In genomic region chr4:154981530-154981929, GRCm38 (mm10) we compare ENCODE assay signal across 9 mouse cellular contexts. TPM values are rescaled to one million over a fixed set of nuclear protein-coding genes. Genes with fewer than 3 reads are reported as not detected.
DNase-seq lines count a peak whose midpoint lies in the region; ATAC-seq and TF ChIP-seq lines count a peak whose summit lies in the region.
"Had no signal": no experiment of that assay in that cellular context is flagged by ENCODE, and none has a peak within 500 bp of the region (broad histone marks: within the 10 kb centered on the region; RNA-seq: fewer than 3 reads in every experiment).

No protein-coding gene starts in this region.

- H3K36me3 ChIP-seq in testis, adult 2 months (ENCODE audit: control insufficient read depth, insufficient read depth, low read length), result no peaks in the 10 kb centered on the region; the same call in none of the 2 replicates
- H3K36me3 ChIP-seq in liver, embryonic 13.5 days, result peaks cover 54% of the 10 kb centered on the region
- H3K36me3 ChIP-seq in neural tube, embryonic 11.5 days (ENCODE audit: control insufficient read depth, insufficient read depth, low read length), result peaks cover 23% of the 10 kb centered on the region

- peaks cover 3% of the 10 kb centered on the region for H3K4me1 ChIP-seq in testis, adult 2 months (ENCODE audit: control insufficient read depth, insufficient read depth, low read length)
- peaks cover 37% of the 10 kb centered on the region for H3K4me1 ChIP-seq in liver, embryonic 13.5 days (replicated peaks)
- peaks cover 7% of the 10 kb centered on the region; the same call in 1 of the 2 replicates for H3K4me1 ChIP-seq in neural tube, embryonic 11.5 days (ENCODE audit: control insufficient read depth, insufficient read depth, low read length)

- H3K27me3 ChIP-seq in testis, adult 2 months (ENCODE audit: control insufficient read depth, insufficient read depth, low read length), result no peaks in the 10 kb centered on the region
- 0 out of 2 replicates have a peak, but pooled peaks cover 6% of the 10 kb centered on the region for H3K27me3 ChIP-seq in liver, embryonic 13.5 days
- H3K27me3 ChIP-seq in neural tube, embryonic 11.5 days (ENCODE audit: control insufficient read depth, insufficient read depth, low read length), result peaks cover 3% of the 10 kb centered on the region; the same call in 1 of the 2 replicates

- no peak for TF ChIP-seq POLR2A in testis, adult 2 months (IDR thresholded peaks at IDR 0.05; ENCODE audit: control insufficient read depth, low read depth, low read length)

- no peak overlapping the region for H3K4me2 ChIP-seq in liver, embryonic 13.5 days
- no peak overlapping the region for H3K4me2 ChIP-seq in neural tube, embryonic 11.5 days (ENCODE audit: low read depth)

- no peak overlapping the region for H3K9ac ChIP-seq in liver, embryonic 13.5 days
- H3K9ac ChIP-seq in neural tube, embryonic 11.5 days (ENCODE audit: low read length), result no peak overlapping the region

- 38% methylated on average over 7 of the region's 7 CpGs for WGBS in liver, embryonic 13.5 days (ENCODE audit: insufficient replicate concordance)
- 60% methylated on average over 7 of the region's 7 CpGs for WGBS in neural tube, embryonic 11.5 days

- H3K9me3 ChIP-seq in liver, embryonic 13.5 days (replicated peaks), result no peaks in the 10 kb centered on the region
- H3K9me3 ChIP-seq in neural tube, embryonic 11.5 days (ENCODE audit: control insufficient read depth, low read length), result no peaks in the 10 kb centered on the region

- no peak overlapping the region for H3K27ac ChIP-seq in testis, adult 2 months (ENCODE audit: control insufficient read depth, insufficient read depth, low read depth, low read length)
- H3K27ac ChIP-seq in liver, embryonic 13.5 days, result no peak overlapping the region
- no peak overlapping the region for H3K27ac ChIP-seq in neural tube, embryonic 11.5 days (ENCODE audit: low read depth, low read length)

- no peak for DNase-seq in testis, postnatal 14 days (ENCODE audit: low spot score)
- peak; percentile 72 to 81 for DNase-seq in cerebellum, postnatal 14 days
- peak; percentile 52 for DNase-seq in gastrocnemius, postnatal 10 days
- peak; percentile 85 for DNase-seq in layer of hippocampus, adult 11-12 months (ENCODE audit: low spot score)
- peak; percentile 38 for DNase-seq in liver, embryonic 13.5 days
- DNase-seq in neural tube, embryonic 11.5 days (ENCODE audit: low spot score), result peak; percentile 77
- DNase-seq in thymus, postnatal 4 days, result peak; percentile 73

- peak; percentile 55; the same call in 1 of the 2 replicates for TF ChIP-seq CTCF in testis, adult 2 months (IDR thresholded peaks at IDR 0.05; ENCODE audit: control insufficient read depth, insufficient read depth, insufficient replicate concordance, low read depth, low read length)

- H3K4me3 ChIP-seq in testis, adult 2 months (ENCODE audit: control insufficient read depth, low read depth, low read length), result no peak overlapping the region
- H3K4me3 ChIP-seq in liver, embryonic 13.5 days (replicated peaks), result no peak overlapping the region
- no peak overlapping the region for H3K4me3 ChIP-seq in neural tube, embryonic 11.5 days (ENCODE audit: low read depth, low read length)
- H3K4me3 ChIP-seq: myocyte had no signal

- ATAC-seq in liver, embryonic 13.5 days (ENCODE audit: low read depth), result peak; percentile 48
- ATAC-seq in neural tube, embryonic 11.5 days (ENCODE audit: insufficient read depth, low FRiP score, low TSS enrichment), result 0 out of 2 replicates have a peak, but pooled peaks have one; percentile 21

RNA-seq across cellular contexts. Expression of gene Pank4, which starts 17.6 kb away (rescaled TPM):
- 16.7 TPM in 2 replicates for polyA plus RNA-seq in testis, adult 2 months (2012; rRNA removed)
- 10 to 100 TPM; 26.1 to 28.7 TPM for total RNA-seq in gastrocnemius, postnatal 10 days (2021)
- polyA plus RNA-seq in liver, embryonic 13.5 days (2015; fragmentation: Nextera tagmentation; extraction: Ambion mirVana), result 23.9 and 27.0 TPM in 2 replicates
- polyA plus RNA-seq in neural tube, embryonic 11.5 days (2014; fragmentation: Nextera tagmentation; extraction: Ambion mirVana), result 36.1 and 38.2 TPM in 2 replicates

RNA-seq across cellular contexts. Expression of gene Hes5, which starts 20.8 kb away (rescaled TPM):
- polyA plus RNA-seq in testis, adult 2 months (2012; rRNA removed), result 0.57 and 0.65 TPM in 2 replicates
- under 1 TPM in 1 of 2 experiments, not detected in 1; 0.36 TPM for total RNA-seq in gastrocnemius, postnatal 10 days (2021)
- 0.08 and 0.23 TPM in 2 replicates for polyA plus RNA-seq in liver, embryonic 13.5 days (2015; fragmentation: Nextera tagmentation; extraction: Ambion mirVana)
- 191 and 218 TPM in 2 replicates for polyA plus RNA-seq in neural tube, embryonic 11.5 days (2014; fragmentation: Nextera tagmentation; extraction: Ambion mirVana)
- polyA plus RNA-seq: myocyte had no signal

RNA-seq across cellular contexts. Expression of gene Tnfrsf14, which starts 53.2 kb away (rescaled TPM):
- polyA plus RNA-seq in testis, adult 2 months (2012; rRNA removed), result 0.70 and 1.0 TPM in 2 replicates
- total RNA-seq in gastrocnemius, postnatal 10 days (2021), result 1 to 10 TPM; 1.8 to 4.2 TPM
- polyA plus RNA-seq in liver, embryonic 13.5 days (2015; fragmentation: Nextera tagmentation; extraction: Ambion mirVana), result 49.5 and 51.7 TPM in 2 replicates
- polyA plus RNA-seq in neural tube, embryonic 11.5 days (2014; fragmentation: Nextera tagmentation; extraction: Ambion mirVana), result 0.78 and 1.1 TPM in 2 replicates

Comparison
In these comparisons a context has a peak if more than half of its experiments do, and no peak if none do; other contexts are left out.
1. RNA of gene Hes5, which starts 20.8 kb away (polyA plus RNA-seq): 191 to 218 TPM in neural tube, embryonic 11.5 days; 0.57 to 0.65 TPM in testis, adult 2 months and 0.08 to 0.23 TPM in liver, embryonic 13.5 days; every median in the first group is over 100 times any median in the second.
2. RNA of gene Tnfrsf14, which starts 53.2 kb away (polyA plus RNA-seq): 49.5 to 51.7 TPM in liver, embryonic 13.5 days; 0.78 to 1.1 TPM in neural tube, embryonic 11.5 days and 0.70 to 1.0 TPM in testis, adult 2 months; every median in the first group is over 10 times any median in the second.